Comparison of ENCODE assay signal across 14 mouse cellular contexts in the genomic region with DNA sequence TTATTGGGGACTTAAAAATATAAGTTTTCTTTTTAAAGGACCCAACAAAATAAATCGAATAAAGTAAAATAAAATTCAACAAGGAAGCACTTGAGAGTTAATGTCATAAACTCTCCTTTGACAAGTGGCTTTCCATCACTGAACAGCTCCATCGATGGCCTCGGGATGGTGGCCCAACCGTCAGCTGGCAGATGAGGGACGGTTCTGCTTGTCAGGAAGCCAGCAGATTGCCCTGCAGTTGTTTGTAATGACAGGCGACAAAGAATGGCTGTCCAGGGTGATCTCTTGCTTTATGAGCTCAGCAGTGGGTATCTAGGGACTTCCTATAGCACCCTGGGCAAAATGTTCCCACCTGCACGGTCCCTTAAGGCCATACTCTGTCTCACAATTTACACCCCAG.
"Had no signal": no experiment of that assay in that cellular context is flagged by ENCODE, and none has a peak within 500 bp of the region (broad histone marks: within the 10 kb centered on the region; RNA-seq: fewer than 3 reads in every experiment).

No protein-coding gene starts in this region.

- H3K9me3 ChIP-seq: kidney, embryonic 15.5 days; limb, embryonic 12.5 days; liver, embryonic 13.5 days; neural tube, embryonic 12.5 days had no signal

- H3K4me3 ChIP-seq: kidney, embryonic 15.5 days; left cerebral cortex, adult 2 months; limb, embryonic 12.5 days; liver, embryonic 13.5 days; neural tube, embryonic 12.5 days had no signal

- H3K27me3 ChIP-seq: kidney, embryonic 15.5 days; limb, embryonic 12.5 days; liver, embryonic 13.5 days; neural tube, embryonic 12.5 days had no signal

- H3K4me2 ChIP-seq: kidney, embryonic 15.5 days; limb, embryonic 12.5 days; liver, embryonic 13.5 days; neural tube, embryonic 12.5 days had no signal

- ATAC-seq: liver, postnatal 0 days; lung, postnatal 0 days had no signal

- H3K4me1 ChIP-seq: kidney, embryonic 15.5 days; limb, embryonic 12.5 days; liver, embryonic 13.5 days; neural tube, embryonic 12.5 days had no signal

- DNase-seq: kidney, adult 18-20 months; kidney, postnatal 14 days; liver; liver, embryonic 13.5 days; liver, postnatal 0 days; lung, postnatal 36 days; midbrain, embryonic 14.5 days; thymus, postnatal 4 days had no signal

- H3K9ac ChIP-seq: kidney, embryonic 15.5 days; limb, embryonic 12.5 days; liver, embryonic 13.5 days; liver, postnatal 0 days; neural tube, embryonic 12.5 days had no signal

- H3K27ac ChIP-seq: kidney, embryonic 15.5 days; left cerebral cortex, adult 2 months; limb, embryonic 12.5 days; liver, embryonic 13.5 days; neural tube, embryonic 12.5 days; stomach, postnatal 0 days had no signal

- H3K36me3 ChIP-seq: kidney, embryonic 15.5 days; limb, embryonic 12.5 days; liver, embryonic 13.5 days; neural tube, embryonic 12.5 days had no signal
